In the genomic region with DNA sequence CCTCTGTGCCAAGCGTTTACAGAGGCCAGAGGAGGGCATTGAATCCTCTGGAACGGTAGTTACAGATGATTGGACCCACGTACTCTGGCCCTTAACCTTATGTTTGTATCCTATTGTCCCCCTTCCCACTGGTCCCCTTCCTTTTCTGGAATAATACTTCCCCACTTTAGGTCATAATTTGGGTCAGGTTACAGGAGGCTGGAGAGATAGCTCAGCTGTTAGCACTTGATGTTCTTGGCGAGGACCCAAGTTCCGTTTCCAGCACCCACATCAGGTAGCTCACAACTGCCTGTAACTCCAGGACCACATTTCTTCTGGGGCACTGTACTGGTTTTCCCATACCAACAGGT, we compare ENCODE assay signal across 8 mouse cellular contexts. TPM values are rescaled to one million over a fixed set of nuclear protein-coding genes. Genes with fewer than 3 reads are reported as not detected.
DNase-seq lines count a peak whose midpoint lies in the region; ATAC-seq lines count a peak whose summit lies in the region.

No protein-coding gene starts in this region.

- H3K27me3 ChIP-seq in heart, embryonic 10.5 days (ENCODE audit: insufficient read depth, poor library complexity, severe bottlenecking) = no peaks in the 10 kb centered on the region
- no peaks in the 10 kb centered on the region for H3K27me3 ChIP-seq in midbrain, embryonic 14.5 days (ENCODE audit: control insufficient read depth, insufficient read depth, low read length)

- no peak for ATAC-seq in midbrain, embryonic 14.5 days (ENCODE audit: low FRiP score, low TSS enrichment)

- no peaks in the 10 kb centered on the region for H3K9me3 ChIP-seq in heart, embryonic 10.5 days
- no peaks in the 10 kb centered on the region for H3K9me3 ChIP-seq in midbrain, embryonic 14.5 days (ENCODE audit: control insufficient read depth, low read length)

- peaks cover 16% of the 10 kb centered on the region; the same call in 1 of the 2 replicates for H3K36me3 ChIP-seq in heart, embryonic 10.5 days
- H3K36me3 ChIP-seq in midbrain, embryonic 14.5 days (ENCODE audit: control insufficient read depth, insufficient read depth, low read length) = peaks cover 5% of the 10 kb centered on the region; the same call in 1 of the 2 replicates

- peak overlapping the region; percentile 81 for H3K4me2 ChIP-seq in midbrain, embryonic 14.5 days (ENCODE audit: low read length)

- H3K27ac ChIP-seq in heart, embryonic 10.5 days = peak overlapping the region; percentile 91
- peak overlapping the region; percentile 91 for H3K27ac ChIP-seq in midbrain, embryonic 14.5 days (replicated peaks; ENCODE audit: low read depth, low read length)

- H3K4me3 ChIP-seq in heart, embryonic 10.5 days = peak overlapping the region; percentile 69
- H3K4me3 ChIP-seq in midbrain, embryonic 14.5 days (replicated peaks; ENCODE audit: low read depth, low read length) = peak overlapping the region; percentile 48

- peak overlapping the region; percentile 67; the same call in 1 of the 2 replicates for H3K9ac ChIP-seq in midbrain, embryonic 14.5 days (replicated peaks; ENCODE audit: low read length)

- H3K4me1 ChIP-seq in heart, embryonic 10.5 days = peaks cover 13% of the 10 kb centered on the region; the same call in 1 of the 2 replicates
- peaks cover 9% of the 10 kb centered on the region for H3K4me1 ChIP-seq in midbrain, embryonic 14.5 days (ENCODE audit: control insufficient read depth, insufficient read depth, low read length)

- WGBS in heart, embryonic 10.5 days = 23% methylated on average over 5 of the region's 5 CpGs
- 24% methylated on average over 5 of the region's 5 CpGs for WGBS in midbrain, embryonic 14.5 days

- peak; percentile 8 for DNase-seq in retina, embryonic 14.5 days (ENCODE audit: low spot score)
- DNase-seq in retina, postnatal 1 day = no peak
- peak; percentile 56 for DNase-seq in cerebellum, adult 9-11 months
- no peak for DNase-seq in heart, embryonic 10.5 days (ENCODE audit: low spot score)
- DNase-seq in kidney, postnatal 14 days = peak; percentile 38
- no peak for DNase-seq in midbrain, embryonic 14.5 days
- no peak for DNase-seq in left cerebral cortex, adult 8-10 months (ENCODE audit: low spot score in 2 of 2)
- DNase-seq in thymus, postnatal 4 days = no peak

RNA-seq across cellular contexts. Expression of gene Dhodh, which starts 0.7 kb away (rescaled TPM):
- 49.0 and 57.1 TPM in 2 replicates for polyA plus RNA-seq in heart, embryonic 10.5 days (2016; fragmentation: Nextera tagmentation; extraction: Ambion mirVana)
- 28.7 and 31.1 TPM in 2 replicates for polyA plus RNA-seq in midbrain, embryonic 14.5 days (2014; fragmentation: Nextera tagmentation; extraction: Ambion mirVana)
- 10 to 100 TPM; 21.0 to 24.2 (median 23.3) TPM for total RNA-seq in left cerebral cortex, adult 8-10 months (2022)

RNA-seq across cellular contexts. Expression of gene Pkd1l3, which starts 5.2 kb away (rescaled TPM):
- polyA plus RNA-seq in heart, embryonic 10.5 days (2016; fragmentation: Nextera tagmentation; extraction: Ambion mirVana) = 0.25 and 0.26 TPM in 2 replicates
- 0.12 TPM in 1 of 2 replicates, not detected in the other for polyA plus RNA-seq in midbrain, embryonic 14.5 days (2014; fragmentation: Nextera tagmentation; extraction: Ambion mirVana)
- total RNA-seq in left cerebral cortex, adult 8-10 months (2022) = 1 to 10 TPM in 3 of 4 experiments, under 1 TPM in 1; 0.48 to 1.6 (median 1.3) TPM

RNA-seq across cellular contexts. Expression of gene Hp, which starts 30.2 kb away (rescaled TPM):
- 0.44 and 0.99 TPM in 2 replicates for polyA plus RNA-seq in heart, embryonic 10.5 days (2016; fragmentation: Nextera tagmentation; extraction: Ambion mirVana)
- not detected in 2 replicates for polyA plus RNA-seq in midbrain, embryonic 14.5 days (2014; fragmentation: Nextera tagmentation; extraction: Ambion mirVana)
- total RNA-seq in left cerebral cortex, adult 8-10 months (2022) = under 1 TPM in 1 of 4 experiments, not detected in 3; 0.28 TPM

RNA-seq across cellular contexts. Expression of gene Txnl4b, which starts 43.4 kb away (rescaled TPM):
- 18.5 and 20.0 TPM in 2 replicates for polyA plus RNA-seq in heart, embryonic 10.5 days (2016; fragmentation: Nextera tagmentation; extraction: Ambion mirVana)
- polyA plus RNA-seq in midbrain, embryonic 14.5 days (2014; fragmentation: Nextera tagmentation; extraction: Ambion mirVana) = 27.6 and 33.3 TPM in 2 replicates
- total RNA-seq in left cerebral cortex, adult 8-10 months (2022) = 10 to 100 TPM; 17.0 to 19.4 (median 18.4) TPM

RNA-seq across cellular contexts. Expression of gene Dhx38, which starts 43.5 kb away (rescaled TPM):
- polyA plus RNA-seq in heart, embryonic 10.5 days (2016; fragmentation: Nextera tagmentation; extraction: Ambion mirVana) = 24.7 and 26.1 TPM in 2 replicates
- polyA plus RNA-seq in midbrain, embryonic 14.5 days (2014; fragmentation: Nextera tagmentation; extraction: Ambion mirVana) = 15.6 and 15.8 TPM in 2 replicates
- 10 to 100 TPM; 27.0 to 29.0 (median 28.0) TPM for total RNA-seq in left cerebral cortex, adult 8-10 months (2022)

Comparison
In these comparisons a context has a peak if more than half of its experiments do, and no peak if none do; other contexts are left out.
1. DNase-seq: peak in retina, embryonic 14.5 days (single experiment), cerebellum, adult 9-11 months (single experiment) and kidney, postnatal 14 days (single experiment); none in retina, postnatal 1 day (single experiment), heart, embryonic 10.5 days (single experiment), midbrain, embryonic 14.5 days (single experiment), left cerebral cortex, adult 8-10 months (0 of 2) and thymus, postnatal 4 days (single experiment).